Mouse (Mus musculus): ENCODE measurements at regions not wholly inside any gene's neighbourhood (a gene's known extent, or its start where the extent isn't known, plus 50 kb on each side); places are given as distances from the start of the nearest gene placed in this dataset.
A peak's percentile ranks its signal among the peaks of the same experiment; 100 is the strongest.

GRCm38 (mm10) chr14:99434645-99435044 is 136.2 kb downstream of the Klf5 start:
- DNase-seq: no peak

GRCm38 (mm10) chr14:99435512-99435911 is 137.0 kb downstream of the Klf5 start:
- DNase-seq: no peak

- no peak for DNase-seq
Measured at GRCm38 (mm10) chr14:99436051-99436450, 137.6 kb downstream of the Klf5 start.

GRCm38 (mm10) chr14:99449112-99449511 is 150.6 kb downstream of the Klf5 start:
- peak in 1 of 2 experiments; percentile 4 for DNase-seq

- no peak for DNase-seq
Measured at GRCm38 (mm10) chr14:99449870-99450269, 151.4 kb downstream of the Klf5 start.

- no peak for DNase-seq
Measured at GRCm38 (mm10) chr14:99451110-99451795, 152.8 kb downstream of the Klf5 start.

- DNase-seq: no peak
Measured at GRCm38 (mm10) chr14:99453916-99454315, 155.4 kb downstream of the Klf5 start.

- DNase-seq: no peak
Measured at GRCm38 (mm10) chr14:99456555-99456954, 158.1 kb downstream of the Klf5 start.

GRCm38 (mm10) chr14:99457573-99457972 is 159.1 kb downstream of the Klf5 start:
- DNase-seq: no peak

GRCm38 (mm10) chr14:99472111-99472510 is 173.6 kb downstream of the Klf5 start:
- no peak for DNase-seq

GRCm38 (mm10) chr14:99475271-99475670 is 176.8 kb downstream of the Klf5 start:
- no peak for DNase-seq

GRCm38 (mm10) chr14:99480325-99481077 is 182.0 kb downstream of the Klf5 start:
- no peak for DNase-seq

- no peak for DNase-seq
Measured at GRCm38 (mm10) chr14:99487981-99488380, 189.5 kb downstream of the Klf5 start.

GRCm38 (mm10) chr14:99493197-99493596 is 194.7 kb downstream of the Klf5 start:
- no peak for DNase-seq

- no peak for DNase-seq
Measured at GRCm38 (mm10) chr14:99493659-99494058, 195.2 kb downstream of the Klf5 start.

- no peak for DNase-seq
Measured at GRCm38 (mm10) chr14:99499502-99500266, 201.2 kb downstream of the Klf5 start.

- no peak for DNase-seq
Measured at GRCm38 (mm10) chr14:99504909-99505308, 206.4 kb downstream of the Klf5 start.

- DNase-seq: no peak
Measured at GRCm38 (mm10) chr14:99509696-99510536, 211.4 kb downstream of the Klf5 start.

GRCm38 (mm10) chr14:99515474-99515873 is 217.0 kb downstream of the Klf5 start:
- no peak for DNase-seq

GRCm38 (mm10) chr14:99516703-99517102 is 218.2 kb downstream of the Klf5 start:
- DNase-seq: no peak

- no peak for DNase-seq
Measured at GRCm38 (mm10) chr14:99520343-99520742, 221.9 kb downstream of the Klf5 start.

- DNase-seq: no peak
Measured at GRCm38 (mm10) chr14:99521954-99522523, 223.5 kb downstream of the Klf5 start.
